ENCODE assay signal across 8 mouse cellular contexts in genomic region chr1:134092852-134093770, GRCm38 (mm10). TPM values are rescaled to one million over a fixed set of nuclear protein-coding genes. Genes with fewer than 3 reads are reported as not detected.
DNase-seq lines count a peak whose midpoint lies in the region; ATAC-seq and TF ChIP-seq lines count a peak whose summit lies in the region.

No protein-coding gene starts in this region.

- peak overlapping the region; percentile 74 for H3K4me2 ChIP-seq in forebrain, embryonic 14.5 days (ENCODE audit: low read length)
- H3K4me2 ChIP-seq in neural tube, embryonic 14.5 days (ENCODE audit: low read depth, low read length): peak overlapping the region; percentile 89

- H3K36me3 ChIP-seq in ES-Bruce4 (ENCODE audit: control insufficient read depth, insufficient read depth, low read length, poor library complexity, severe bottlenecking): no peaks in the 10 kb centered on the region
- H3K36me3 ChIP-seq in forebrain, embryonic 14.5 days (ENCODE audit: control insufficient read depth, insufficient read depth, low read length): no peaks in the 10 kb centered on the region
- H3K36me3 ChIP-seq in neural tube, embryonic 14.5 days (ENCODE audit: control insufficient read depth, insufficient read depth, low read length): no peaks in the 10 kb centered on the region
- H3K36me3 ChIP-seq in testis, adult 2 months (ENCODE audit: control insufficient read depth, insufficient read depth, low read length): no peaks in the 10 kb centered on the region

- peak; percentile 86 for DNase-seq in forebrain, embryonic 14.5 days (ENCODE audit: low spot score)
- DNase-seq in heart, postnatal 14 days: peak; percentile 96 to 97
- DNase-seq in layer of hippocampus, adult 18-20 months (ENCODE audit: low spot score in 2 of 2): peak; percentile 86 to 92
- peak; percentile 96 to 97 for DNase-seq in lung, adult 18-20 months

- H3K27ac ChIP-seq in ES-Bruce4 (ENCODE audit: insufficient read depth, low read length): no peak overlapping the region
- H3K27ac ChIP-seq in forebrain, embryonic 14.5 days (ENCODE audit: low read depth, low read length): peak overlapping the region; percentile 70
- peak overlapping the region; percentile 80 for H3K27ac ChIP-seq in neural tube, embryonic 14.5 days (ENCODE audit: low read depth, low read length)
- peak overlapping the region; percentile 83 for H3K27ac ChIP-seq in testis, adult 2 months (ENCODE audit: control insufficient read depth, insufficient read depth, low read depth, low read length)

- H3K27me3 ChIP-seq in ES-Bruce4 (ENCODE audit: control insufficient read depth, insufficient read depth, low read length, poor library complexity, severe bottlenecking): no peaks in the 10 kb centered on the region
- H3K27me3 ChIP-seq in forebrain, embryonic 14.5 days (replicated peaks; ENCODE audit: control insufficient read depth, insufficient read depth, low read length): no peaks in the 10 kb centered on the region
- H3K27me3 ChIP-seq in neural tube, embryonic 14.5 days (ENCODE audit: control insufficient read depth, insufficient read depth, low read length): no peaks in the 10 kb centered on the region
- H3K27me3 ChIP-seq in testis, adult 2 months (ENCODE audit: control insufficient read depth, insufficient read depth, low read length): no peaks in the 10 kb centered on the region

- peak overlapping the region; percentile 30; the same call in 1 of the 2 replicates for H3K9ac ChIP-seq in ES-Bruce4 (ENCODE audit: low read depth, poor library complexity, severe bottlenecking)
- H3K9ac ChIP-seq in forebrain, embryonic 14.5 days (ENCODE audit: low read length): peak overlapping the region; percentile 65
- peak overlapping the region; percentile 74 for H3K9ac ChIP-seq in neural tube, embryonic 14.5 days (replicated peaks; ENCODE audit: low read depth, low read length)

- no peak for TF ChIP-seq EP300 in ES-Bruce4 (IDR thresholded peaks at IDR 0.05; ENCODE audit: insufficient read depth, low read depth, low read length)

- H3K4me3 ChIP-seq in ES-Bruce4 (ENCODE audit: low read depth, low read length): peak overlapping the region; percentile 50
- H3K4me3 ChIP-seq in forebrain, embryonic 14.5 days (ENCODE audit: low read depth, low read length): peak overlapping the region; percentile 34
- peak overlapping the region; percentile 41 for H3K4me3 ChIP-seq in neural tube, embryonic 14.5 days (ENCODE audit: low read depth, low read length)
- H3K4me3 ChIP-seq in testis, adult 2 months (ENCODE audit: control insufficient read depth, low read depth, low read length): peak overlapping the region; percentile 72

- intact Hi-C loops in heart, postnatal 14 days (cut with DNase I): no loop called here

- WGBS in forebrain, embryonic 14.5 days: 3% methylated on average over 43 of the region's 43 CpGs
- 2% methylated on average over 38 of the region's 43 CpGs for WGBS in neural tube, embryonic 14.5 days

- TF ChIP-seq POLR2A in ES-Bruce4 (IDR thresholded peaks at IDR 0.05; ENCODE audit: insufficient read depth, low read length): no peak
- peak; percentile 41; the same call in 1 of the 2 replicates for TF ChIP-seq POLR2A in testis, adult 2 months (IDR thresholded peaks at IDR 0.05; ENCODE audit: control insufficient read depth, low read depth, low read length)

- peaks cover 2% of the 10 kb centered on the region for H3K4me1 ChIP-seq in ES-Bruce4 (ENCODE audit: control insufficient read depth, insufficient read depth, low read length)
- peaks cover 53% of the 10 kb centered on the region for H3K4me1 ChIP-seq in forebrain, embryonic 14.5 days (ENCODE audit: control insufficient read depth, insufficient read depth, low read length)
- H3K4me1 ChIP-seq in neural tube, embryonic 14.5 days (ENCODE audit: control insufficient read depth, insufficient read depth, low read length): peaks cover 29% of the 10 kb centered on the region
- peaks cover 20% of the 10 kb centered on the region for H3K4me1 ChIP-seq in testis, adult 2 months (ENCODE audit: control insufficient read depth, insufficient read depth, low read length)

- ATAC-seq in cerebellum, adult (ENCODE audit: insufficient number of reproducible peaks, low FRiP score, low TSS enrichment): peak; percentile 81
- ATAC-seq in forebrain, embryonic 14.5 days: peak; percentile 61
- ATAC-seq in neural tube, embryonic 14.5 days (ENCODE audit: low read depth): peak; percentile 83

- H3K9me3 ChIP-seq in ES-Bruce4 (replicated peaks; ENCODE audit: control insufficient read depth, insufficient read depth, low read length, poor library complexity, severe bottlenecking): no peaks in the 10 kb centered on the region
- no peaks in the 10 kb centered on the region for H3K9me3 ChIP-seq in forebrain, embryonic 14.5 days (replicated peaks; ENCODE audit: control insufficient read depth, low read length)
- no peaks in the 10 kb centered on the region for H3K9me3 ChIP-seq in neural tube, embryonic 14.5 days (ENCODE audit: control insufficient read depth, low read length)

- TF ChIP-seq CTCF in ES-Bruce4 (IDR thresholded peaks at IDR 0.05; ENCODE audit: low read depth, low read length): no peak
- no peak for TF ChIP-seq CTCF in testis, adult 2 months (IDR thresholded peaks at IDR 0.05; ENCODE audit: control insufficient read depth, insufficient read depth, insufficient replicate concordance, low read depth, low read length)

RNA-seq across cellular contexts. Expression of gene Btg2, which starts 14.2 kb away (rescaled TPM):
- 109 and 112 TPM in 2 replicates for polyA plus RNA-seq in ES-Bruce4 (2011; ENCODE audit: insufficient read depth, insufficient read length, low read depth, missing spikeins)
- 67.3 and 82.6 TPM in 2 replicates for polyA plus RNA-seq in forebrain, embryonic 14.5 days (2014; fragmentation: Nextera tagmentation; extraction: Ambion mirVana)
- total RNA-seq in heart, postnatal 14 days (2021): 10 to 100 TPM; 37.3 to 47.7 TPM
- 10 to 100 TPM; 16.6 to 24.9 TPM for total RNA-seq in layer of hippocampus, adult 18-20 months (2021)
- polyA plus RNA-seq in neural tube, embryonic 14.5 days (2014; fragmentation: Nextera tagmentation; extraction: Ambion mirVana): 22.4 and 26.9 TPM in 2 replicates
- polyA plus RNA-seq in testis, adult 2 months (2012; rRNA removed): 2.9 and 4.1 TPM in 2 replicates

RNA-seq across cellular contexts. Expression of gene Chit1, which starts 17.9 kb away (rescaled TPM):
- not detected in 2 replicates for polyA plus RNA-seq in ES-Bruce4 (2011; ENCODE audit: insufficient read depth, insufficient read length, low read depth, missing spikeins)
- polyA plus RNA-seq in forebrain, embryonic 14.5 days (2014; fragmentation: Nextera tagmentation; extraction: Ambion mirVana): 0.13 TPM in 1 of 2 replicates, not detected in the other
- total RNA-seq in heart, postnatal 14 days (2021): not detected
- under 1 TPM in 1 of 2 experiments, not detected in 1; 0.17 TPM for total RNA-seq in layer of hippocampus, adult 18-20 months (2021)
- 0.52 and 1.4 TPM in 2 replicates for polyA plus RNA-seq in neural tube, embryonic 14.5 days (2014; fragmentation: Nextera tagmentation; extraction: Ambion mirVana)
- 8.7 and 10.4 TPM in 2 replicates for polyA plus RNA-seq in testis, adult 2 months (2012; rRNA removed)

RNA-seq across cellular contexts. Expression of gene Fmod, which starts 56.1 kb away (rescaled TPM):
- not detected in 2 replicates for polyA plus RNA-seq in ES-Bruce4 (2011; ENCODE audit: insufficient read depth, insufficient read length, low read depth, missing spikeins)
- polyA plus RNA-seq in forebrain, embryonic 14.5 days (2014; fragmentation: Nextera tagmentation; extraction: Ambion mirVana): 3.3 and 7.7 TPM in 2 replicates
- total RNA-seq in heart, postnatal 14 days (2021): 10 to 100 TPM; 13.5 to 17.4 TPM
- total RNA-seq in layer of hippocampus, adult 18-20 months (2021): 1 to 10 TPM; 3.9 to 5.2 TPM
- 0.23 and 13.8 TPM in 2 replicates for polyA plus RNA-seq in neural tube, embryonic 14.5 days (2014; fragmentation: Nextera tagmentation; extraction: Ambion mirVana)
- 3.6 and 5.1 TPM in 2 replicates for polyA plus RNA-seq in testis, adult 2 months (2012; rRNA removed)
